Mouse (Mus musculus) bone marrow macrophage, adult 2 months (primary cell): ENCODE results near the gene Fndc8.

Source experiments
- CTCF ChIP-seq: IDR thresholded peaks from 2 replicates; pipeline ENCODE4 v1.5.1; 2012; ENCODE audit warnings: low read depth, mild to moderate bottlenecking, low read length, moderate library complexity
- POLR2A ChIP-seq: IDR thresholded peaks from 2 replicates; pipeline ENCODE4 v1.6.1; 2012; ENCODE audit warnings: mild to moderate bottlenecking, low read depth, low read length, borderline replicate concordance

DNA sequence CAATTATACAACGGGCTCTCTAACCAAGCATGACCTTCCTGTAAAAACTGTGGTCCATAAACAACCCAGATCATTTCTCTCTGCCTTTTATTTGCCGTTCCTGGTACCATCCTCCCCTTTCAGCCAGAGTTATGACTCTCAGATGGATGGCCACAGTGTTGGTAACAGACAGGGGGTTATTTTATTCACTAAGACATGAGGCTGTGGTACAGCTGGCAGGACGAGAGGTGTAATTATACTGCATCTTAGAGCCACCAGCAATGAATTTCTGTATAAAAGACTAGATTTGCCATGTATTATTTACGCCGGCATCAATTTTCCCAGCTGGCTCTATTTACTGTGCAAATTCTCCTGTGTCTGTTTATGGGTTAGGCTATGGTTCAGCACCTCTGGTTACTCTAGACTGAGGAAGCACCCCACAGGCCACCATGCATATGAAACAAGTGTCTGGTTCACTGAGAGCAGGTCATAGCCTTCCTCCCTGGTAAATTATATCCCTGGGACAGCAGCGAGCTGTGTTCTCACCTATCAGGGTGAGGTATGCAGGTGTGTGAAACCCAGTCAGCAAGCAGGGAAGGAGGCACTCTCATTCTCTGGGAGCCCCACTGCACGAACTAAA is 14.1 kb upstream of the Fndc8 start:
- TF ChIP-seq POLR2A = no peak
- TF ChIP-seq CTCF = no peak
